Mouse (Mus musculus) liver, embryonic 14.5 days (tissue): ENCODE measurements around the gene Jmjd1c. TPM values are rescaled to one million over a fixed set of nuclear protein-coding genes. Genes with fewer than 3 reads are reported as not detected.

Source experiments
- ATAC-seq: fragments of 200-750 bp; cut with Nextera tagmentation; 2 replicates; pipeline ENCODE4 v1.8.0; 2017; ENCODE audit warnings: moderate number of reproducible peaks, mild to moderate bottlenecking, moderate library complexity; ENCODE audit not compliant: insufficient read depth
- DNase-seq, 3 experiments: peaks; one replicate each; pipeline ENCODE4 v3.0.0-alpha.2; 2012 to 2013; ENCODE audit warnings: low read depth in 3 of 3, low spot score in 3 of 3
- H3K27ac ChIP-seq: fragments of 300-500 bp; sonication (generic); 2 replicates; pipeline ENCODE4 v1.5.1; 2014; ENCODE audit warnings: moderate library complexity, mild to moderate bottlenecking, control low read depth, inconsistent platforms
- H3K27me3 ChIP-seq: fragments of 300-500 bp; sonication (generic); 2 replicates; pipeline ENCODE4 v1.6.1; 2014; ENCODE audit warnings: mild to moderate bottlenecking, low read length, moderate library complexity; ENCODE audit not compliant: control insufficient read depth, insufficient read depth
- H3K36me3 ChIP-seq: fragments of 300-500 bp; sonication (generic); replicated peaks from 2 replicates; pipeline ENCODE4 v1.6.1; 2014; ENCODE audit warnings: low read depth; ENCODE audit not compliant: control insufficient read depth, insufficient read depth
- H3K4me1 ChIP-seq, 2 experiments: fragments of 200-500 bp in 1 of 2; fragments of 300-500 bp in 1 of 2; sonication (generic) in 1 of 2; replicated peaks; 2 replicates each; pipeline ENCODE4 v1.6.1; 2012 to 2014; ENCODE audit warnings: antibody characterized with exemption in 1 of 2, inconsistent platforms in 1 of 2, low read length in 1 of 2; ENCODE audit not compliant: control insufficient read depth in 2 of 2, insufficient read depth in 2 of 2
- H3K4me2 ChIP-seq: fragments of 300-500 bp; sonication (generic); 2 replicates; pipeline ENCODE4 v1.6.1; 2014; ENCODE audit warnings: low read depth, mild to moderate bottlenecking, control low read depth, moderate library complexity
- H3K4me3 ChIP-seq, 2 experiments: fragments of 200-500 bp in 1 of 2; fragments of 300-500 bp in 1 of 2; sonication (generic) in 1 of 2; 2 replicates each; pipeline ENCODE4 v1.5.1; 2012 to 2014; ENCODE audit warnings: low read depth in 2 of 2, low read length in 2 of 2, mild to moderate bottlenecking in 2 of 2, control low read depth in 1 of 2, inconsistent platforms in 1 of 2, moderate library complexity in 1 of 2; ENCODE audit not compliant: insufficient read depth in 1 of 2
- H3K9ac ChIP-seq: fragments of 300-500 bp; sonication (generic); replicated peaks from 2 replicates; pipeline ENCODE4 v1.6.1; 2014; ENCODE audit warnings: mild to moderate bottlenecking, control low read depth, moderate library complexity
- H3K9me3 ChIP-seq: fragments of 300-500 bp; sonication (generic); 2 replicates; pipeline ENCODE4 v1.6.1; 2016; ENCODE audit warnings: low read length, mixed read lengths; ENCODE audit not compliant: control insufficient read depth
- CTCF ChIP-seq: IDR thresholded peaks from 2 replicates; pipeline ENCODE4 v1.5.1; 2016; ENCODE audit warnings: antibody characterized with exemption, low read depth, control low read depth
- EP300 ChIP-seq: IDR thresholded peaks from 2 replicates; pipeline ENCODE4 v1.6.1; 2016; ENCODE audit warnings: antibody characterized with exemption, low read depth
- WGBS: fragments of 180-500 bp; shearing (Covaris S2); extraction: QIAGEN DNeasy Blood & Tissue Kit; methylation state at CpG from one replicate; pipeline ENCODE4 v1.1.7; 2014; ENCODE audit not compliant: insufficient replicate concordance; 5-methylcytosine and 5-hydroxymethylcytosine counted together
- polyA plus RNA-seq, 2 experiments: library from polyadenylated mRNA; depleted of rRNA in 1 of 2; stranded (reverse) in 1 of 2; unstranded in 1 of 2; fragments of >200 nt; fragmentation: Nextera tagmentation in 1 of 2; extraction: Ambion mirVana in 1 of 2; gene quantifications; 2 replicates each; pipeline versions ENCODE4 v1.2.1 to v1.2.3; 2012 to 2014

Gene Jmjd1c
- polyA plus RNA-seq, 2 experiments: 6.5 to 8.7 TPM

GRCm38 (mm10) chr10:67212031-67212430, 116.1 kb downstream of the Jmjd1c start:
- 0 out of 2 replicates have a peak, but pooled peaks have one; percentile 9 for TF ChIP-seq CTCF
- no peak for TF ChIP-seq EP300
- H3K27me3 ChIP-seq: no peaks in the 10 kb centered on the region
- H3K27ac ChIP-seq: no peak overlapping the region
- ATAC-seq (no peak), DNase-seq (no peak)
- H3K4me2 ChIP-seq: no peak overlapping the region
- no peaks in the 10 kb centered on the region for H3K36me3 ChIP-seq
- H3K4me1 ChIP-seq: peaks cover 0 to 2% of the 10 kb centered on the region in 2 experiments; a peak in 1 of 4 replicates
- H3K4me3 ChIP-seq: no peak overlapping the region
- no peak overlapping the region for H3K9ac ChIP-seq
- 81% methylated on average over 5 of the region's 5 CpGs for WGBS
- H3K9me3 ChIP-seq: no peaks in the 10 kb centered on the region

- DNase-seq: no peak
- no peak for TF ChIP-seq CTCF
- no peak for TF ChIP-seq EP300
- 47% methylated on average over 1 of the region's 1 CpGs for WGBS
Measured at GRCm38 (mm10) chr10:67213720-67214119, 117.8 kb downstream of the Jmjd1c start.

GRCm38 (mm10) chr10:67215133-67215532, 119.2 kb downstream of the Jmjd1c start:
- no peak overlapping the region for H3K27ac ChIP-seq
- DNase-seq (no peak), ATAC-seq (no peak)
- H3K9ac ChIP-seq: no peak overlapping the region
- 66% methylated on average over 4 of the region's 4 CpGs for WGBS
- H3K27me3 ChIP-seq: no peaks in the 10 kb centered on the region
- peaks cover 0 to 2% of the 10 kb centered on the region in 2 experiments; a peak in 1 of 4 replicates for H3K4me1 ChIP-seq
- peaks cover 19% of the 10 kb centered on the region for H3K36me3 ChIP-seq
- H3K4me3 ChIP-seq: no peak overlapping the region
- H3K4me2 ChIP-seq: no peak overlapping the region
- TF ChIP-seq EP300: no peak
- no peak for TF ChIP-seq CTCF
- no peaks in the 10 kb centered on the region for H3K9me3 ChIP-seq

More at GRCm38 (mm10) chr10:67213720-67214119, 117.8 kb downstream of the Jmjd1c start:
- Histone ChIP-seq H3K4me2 (no peak overlapping the region), H3K4me3 (no peak overlapping the region), H3K4me1 (peaks cover 0 to 2% of the 10 kb centered on the region in 2 experiments; a peak in 1 of 4 replicates), H3K9me3 (no peaks in the 10 kb centered on the region), H3K27me3 (no peaks in the 10 kb centered on the region), H3K9ac (no peak overlapping the region), H3K27ac (no peak overlapping the region), H3K36me3 (peaks cover 5% of the 10 kb centered on the region)
- ATAC-seq: no peak

GRCm38 (mm10) chr10:67216872-67217271, 120.9 kb downstream of the Jmjd1c start:
- H3K36me3 ChIP-seq: peaks cover 26% of the 10 kb centered on the region
- WGBS: 76% methylated on average over 3 of the region's 3 CpGs
- no peak for ATAC-seq
- peak; percentile 20; the same call in 1 of the 2 replicates for TF ChIP-seq CTCF
- TF ChIP-seq EP300: no peak
- no peak overlapping the region for H3K4me3 ChIP-seq
- no peak overlapping the region for H3K9ac ChIP-seq
- H3K27ac ChIP-seq: no peak overlapping the region
- H3K4me2 ChIP-seq: no peak overlapping the region
- no peak for DNase-seq
- peaks cover 0 to 2% of the 10 kb centered on the region in 2 experiments; a peak in 1 of 4 replicates for H3K4me1 ChIP-seq
- no peaks in the 10 kb centered on the region for H3K27me3 ChIP-seq
- H3K9me3 ChIP-seq: no peaks in the 10 kb centered on the region

GRCm38 (mm10) chr10:67218873-67219565, 123.1 kb downstream of the Jmjd1c start:
- ATAC-seq (no peak), DNase-seq (no peak)
- Histone ChIP-seq H3K4me3 (no peak overlapping the region), H3K36me3 (peaks cover 26% of the 10 kb centered on the region), H3K27ac (no peak overlapping the region), H3K9me3 (no peaks in the 10 kb centered on the region), H3K4me1 (peaks cover 0 to 2% of the 10 kb centered on the region in 2 experiments; a peak in 1 of 4 replicates), H3K27me3 (no peaks in the 10 kb centered on the region), H3K9ac (no peak overlapping the region), H3K4me2 (no peak overlapping the region)
- no peak for TF ChIP-seq EP300
- no peak for TF ChIP-seq CTCF
- WGBS: 73% methylated on average over 18 of the region's 18 CpGs
